Mouse (Mus musculus): ENCODE measurements at regions not wholly inside any gene's neighbourhood (a gene's known extent, or its start where the extent isn't known, plus 50 kb on each side); places are given as distances from the start of the nearest gene placed in this dataset.

- H3K4me3 ChIP-seq (ENCODE audit: low read depth, low read length) = no peak overlapping the region
- H3K36me3 ChIP-seq (ENCODE audit: control insufficient read depth, insufficient read depth, low read length) = no peaks in the 10 kb centered on the region
- no peaks in the 10 kb centered on the region for H3K4me1 ChIP-seq (ENCODE audit: control insufficient read depth, insufficient read depth, insufficient read length, low read length)
- no peak for TF ChIP-seq CTCF (IDR thresholded peaks at IDR 0.05; ENCODE audit: extremely low read depth, insufficient read length, insufficient replicate concordance, low read depth, low read length)
- H3K27ac ChIP-seq (ENCODE audit: insufficient read depth, low read depth, low read length) = no peak overlapping the region
- H3K27me3 ChIP-seq (ENCODE audit: control insufficient read depth, insufficient read depth, low read length) = no peaks in the 10 kb centered on the region
- 62% methylated on average over 5 of the region's 5 CpGs for whole genome bisulfite sequencing
These were observed 581.6 kb upstream of the Kirrel3 start for GRCm38 (mm10) chr9:33903991-33904570.

GRCm38 (mm10) chr9:33914919-33915318 lies 570.8 kb upstream of the Kirrel3 start:
- Histone ChIP-seq H3K36me3 (ENCODE audit: control insufficient read depth, insufficient read depth, low read length) (no peaks in the 10 kb centered on the region), H3K27me3 (ENCODE audit: control insufficient read depth, insufficient read depth, low read length) (no peaks in the 10 kb centered on the region), H3K4me1 (ENCODE audit: control insufficient read depth, insufficient read depth, insufficient read length, low read length) (no peaks in the 10 kb centered on the region), H3K27ac (ENCODE audit: insufficient read depth, low read depth, low read length) (no peak overlapping the region), H3K4me3 (ENCODE audit: low read depth, low read length) (no peak overlapping the region)
- TF ChIP-seq POLR2A (IDR thresholded peaks at IDR 0.05; ENCODE audit: low read depth, low read length) (no peak), CTCF (IDR thresholded peaks at IDR 0.05; ENCODE audit: extremely low read depth, insufficient read length, insufficient replicate concordance, low read depth, low read length) (no peak)
- WGBS = 64% methylated on average over 4 of the region's 4 CpGs

- TF ChIP-seq CTCF (IDR thresholded peaks at IDR 0.05; ENCODE audit: extremely low read depth, insufficient read length, insufficient replicate concordance, low read depth, low read length) (no peak), POLR2A (IDR thresholded peaks at IDR 0.05; ENCODE audit: low read depth, low read length) (no peak)
- H3K36me3 ChIP-seq (ENCODE audit: control insufficient read depth, insufficient read depth, low read length) = no peaks in the 10 kb centered on the region
- no peaks in the 10 kb centered on the region for H3K27me3 ChIP-seq (ENCODE audit: control insufficient read depth, insufficient read depth, low read length)
- H3K4me3 ChIP-seq (ENCODE audit: low read depth, low read length) = no peak overlapping the region
- no peak overlapping the region for H3K27ac ChIP-seq (ENCODE audit: insufficient read depth, low read depth, low read length)
- H3K4me1 ChIP-seq (ENCODE audit: control insufficient read depth, insufficient read depth, insufficient read length, low read length) = no peaks in the 10 kb centered on the region
- WGBS = 64% methylated on average over 4 of the region's 4 CpGs
These were observed 570.2 kb upstream of the Kirrel3 start for GRCm38 (mm10) chr9:33915349-33916056.

- TF ChIP-seq POLR2A (IDR thresholded peaks at IDR 0.05; ENCODE audit: low read depth, low read length) = no peak
- no peak for TF ChIP-seq CTCF (IDR thresholded peaks at IDR 0.05; ENCODE audit: extremely low read depth, insufficient read length, insufficient replicate concordance, low read depth, low read length)
- no peak overlapping the region for H3K4me3 ChIP-seq (ENCODE audit: low read depth, low read length)
- WGBS = 73% methylated on average over 4 of the region's 4 CpGs
- no peaks in the 10 kb centered on the region for H3K27me3 ChIP-seq (ENCODE audit: control insufficient read depth, insufficient read depth, low read length)
- no peaks in the 10 kb centered on the region for H3K36me3 ChIP-seq (ENCODE audit: control insufficient read depth, insufficient read depth, low read length)
- H3K27ac ChIP-seq (ENCODE audit: insufficient read depth, low read depth, low read length) = no peak overlapping the region
- no peaks in the 10 kb centered on the region for H3K4me1 ChIP-seq (ENCODE audit: control insufficient read depth, insufficient read depth, insufficient read length, low read length)
These were observed 555.4 kb upstream of the Kirrel3 start for GRCm38 (mm10) chr9:33930286-33930685.

- TF ChIP-seq POLR2A (IDR thresholded peaks at IDR 0.05; ENCODE audit: low read depth, low read length) = no peak
- no peak for TF ChIP-seq CTCF (IDR thresholded peaks at IDR 0.05; ENCODE audit: extremely low read depth, insufficient read length, insufficient replicate concordance, low read depth, low read length)
- no peaks in the 10 kb centered on the region for H3K4me1 ChIP-seq (ENCODE audit: control insufficient read depth, insufficient read depth, insufficient read length, low read length)
- no peak overlapping the region for H3K4me3 ChIP-seq (ENCODE audit: low read depth, low read length)
- no peaks in the 10 kb centered on the region for H3K27me3 ChIP-seq (ENCODE audit: control insufficient read depth, insufficient read depth, low read length)
- no peak overlapping the region for H3K27ac ChIP-seq (ENCODE audit: insufficient read depth, low read depth, low read length)
- H3K36me3 ChIP-seq (ENCODE audit: control insufficient read depth, insufficient read depth, low read length) = no peaks in the 10 kb centered on the region
- WGBS = 74% methylated on average over 5 of the region's 5 CpGs
These were observed 551.6 kb upstream of the Kirrel3 start for GRCm38 (mm10) chr9:33934071-33934470.

GRCm38 (mm10) chr9:33954319-33954718 lies 531.4 kb upstream of the Kirrel3 start:
- Histone ChIP-seq H3K4me1 (ENCODE audit: control insufficient read depth, insufficient read depth, insufficient read length, low read length) (no peaks in the 10 kb centered on the region), H3K36me3 (ENCODE audit: control insufficient read depth, insufficient read depth, low read length) (no peaks in the 10 kb centered on the region), H3K27me3 (ENCODE audit: control insufficient read depth, insufficient read depth, low read length) (no peaks in the 10 kb centered on the region), H3K4me3 (ENCODE audit: low read depth, low read length) (no peak overlapping the region), H3K27ac (ENCODE audit: insufficient read depth, low read depth, low read length) (no peak overlapping the region)
- TF ChIP-seq POLR2A (IDR thresholded peaks at IDR 0.05; ENCODE audit: low read depth, low read length) = no peak
- no peak for TF ChIP-seq CTCF (IDR thresholded peaks at IDR 0.05; ENCODE audit: extremely low read depth, insufficient read length, insufficient replicate concordance, low read depth, low read length)
